Mouse (Mus musculus) midbrain, embryonic 13.5 days (tissue): ENCODE measurements around the gene Gm10401. TPM values are rescaled to one million over a fixed set of nuclear protein-coding genes. Genes with fewer than 3 reads are reported as not detected.

Source experiments
- ATAC-seq: fragments of 200-750 bp; cut with Nextera tagmentation; 2 replicates; pipeline ENCODE4 v1.8.0; 2017; ENCODE audit warnings: mild to moderate bottlenecking, moderate TSS enrichment, moderate library complexity
- H3K27ac ChIP-seq: fragments of 300-500 bp; sonication (generic); 2 replicates; pipeline ENCODE4 v1.5.1; 2015; ENCODE audit warnings: inconsistent platforms, mild to moderate bottlenecking, moderate library complexity
- H3K27me3 ChIP-seq: fragments of 300-500 bp; sonication (generic); 2 replicates; pipeline ENCODE4 v1.6.1; 2015; ENCODE audit warnings: mild to moderate bottlenecking, inconsistent platforms
- H3K36me3 ChIP-seq: fragments of 300-500 bp; sonication (generic); 2 replicates; pipeline ENCODE4 v1.6.1; 2015; ENCODE audit warnings: mild to moderate bottlenecking, inconsistent platforms
- H3K4me1 ChIP-seq: fragments of 300-500 bp; sonication (generic); replicated peaks from 2 replicates; pipeline ENCODE4 v1.6.1; 2015; ENCODE audit warnings: inconsistent platforms
- H3K4me2 ChIP-seq: fragments of 300-500 bp; sonication (generic); replicated peaks from 2 replicates; pipeline ENCODE4 v1.6.1; 2015; ENCODE audit warnings: moderate library complexity, mild to moderate bottlenecking, inconsistent platforms
- H3K4me3 ChIP-seq: fragments of 300-500 bp; sonication (generic); replicated peaks from 2 replicates; pipeline ENCODE4 v1.5.1; 2015; ENCODE audit warnings: mild to moderate bottlenecking, inconsistent platforms
- H3K9ac ChIP-seq: fragments of 300-500 bp; sonication (generic); replicated peaks from 2 replicates; pipeline ENCODE4 v1.6.1; 2015; ENCODE audit warnings: mild to moderate bottlenecking, inconsistent platforms
- H3K9me3 ChIP-seq: fragments of 300-500 bp; sonication (generic); 2 replicates; pipeline ENCODE4 v1.6.1; 2016; ENCODE audit warnings: mild to moderate bottlenecking, inconsistent platforms
- WGBS: fragments of 180-500 bp; shearing (Covaris S2); methylation state at CpG from one replicate; pipeline ENCODE4 v1.1.7; 2015; 5-methylcytosine and 5-hydroxymethylcytosine counted together
- polyA plus RNA-seq: library from polyadenylated mRNA; unstranded; fragments of >200 nt; fragmentation: Nextera tagmentation; extraction: Ambion mirVana; gene quantifications from 2 replicates; pipeline ENCODE4 v1.2.1, GENCODE M21; 2015

The Gm10401 gene
- 39.0 and 41.9 TPM in 2 replicates for polyA plus RNA-seq

DNA sequence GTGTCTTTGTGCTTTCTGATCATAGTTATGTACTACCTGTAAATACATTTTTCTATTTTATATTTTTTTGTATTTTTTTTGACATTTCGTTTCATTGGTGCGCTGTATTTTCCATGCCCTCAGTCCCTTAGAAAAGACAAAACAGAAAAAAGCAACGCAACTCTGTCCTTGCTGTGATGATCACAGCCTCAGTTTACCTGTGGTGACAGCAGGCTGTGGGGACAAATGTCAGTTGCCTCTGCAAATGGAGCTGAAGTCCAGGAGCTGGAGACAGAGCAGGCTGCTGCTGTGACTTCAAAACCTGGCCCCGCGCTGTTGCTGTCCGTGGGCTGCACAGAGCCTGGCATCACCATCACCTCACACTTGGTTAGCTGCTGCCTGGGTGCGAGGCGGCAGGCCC is at the start of gene Gm10401:
TSS of gene Gm10401 (minus strand) at position 101 of the 400 bp plus-strand sequence.
- no peak for ATAC-seq
- H3K36me3 ChIP-seq: peaks cover 70% of the 10 kb centered on the region
- WGBS: over 99% methylated on average over 8 of the region's 8 CpGs
- H3K4me2 ChIP-seq: no peak within 1 kb of the TSS
- no peaks in the 10 kb centered on the region for H3K9me3 ChIP-seq
- no peaks in the 10 kb centered on the region for H3K4me1 ChIP-seq
- H3K27ac ChIP-seq: no peak within 1 kb of the TSS
- no peaks in the 10 kb centered on the region for H3K27me3 ChIP-seq
- H3K9ac ChIP-seq: no peak within 1 kb of the TSS
- H3K4me3 ChIP-seq: no peak within 1 kb of the TSS

DNA sequence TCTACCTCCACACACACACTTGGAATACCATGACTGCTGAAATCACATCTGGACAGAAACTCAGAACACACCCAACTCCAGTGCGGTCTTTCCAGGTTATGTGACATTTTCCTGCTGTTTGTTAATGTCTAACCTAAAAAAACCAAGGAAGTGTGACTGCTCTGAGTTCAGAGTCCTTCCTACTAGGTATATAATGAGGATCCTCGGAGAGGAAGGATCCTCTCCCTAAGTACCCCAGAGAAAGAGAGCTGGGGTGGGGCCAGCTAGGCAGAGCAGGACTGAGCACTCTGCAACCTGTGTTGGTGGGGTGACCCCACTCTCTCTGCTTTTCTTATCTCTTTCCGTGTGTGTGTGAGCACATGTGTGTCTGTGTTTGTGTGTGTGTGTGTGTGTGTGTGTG is 49.3 kb upstream of the Gm10401 start:
- Histone ChIP-seq H3K4me1 (peaks cover 1% of the 10 kb centered on the region; the same call in 1 of the 2 replicates), H3K27ac (no peak overlapping the region), H3K36me3 (peaks cover 69% of the 10 kb centered on the region), H3K4me2 (no peak overlapping the region), H3K4me3 (no peak overlapping the region), H3K9ac (no peak overlapping the region), H3K9me3 (no peaks in the 10 kb centered on the region), H3K27me3 (no peaks in the 10 kb centered on the region)
- no peak for ATAC-seq
- WGBS: 92% methylated on average over 3 of the region's 3 CpGs

DNA sequence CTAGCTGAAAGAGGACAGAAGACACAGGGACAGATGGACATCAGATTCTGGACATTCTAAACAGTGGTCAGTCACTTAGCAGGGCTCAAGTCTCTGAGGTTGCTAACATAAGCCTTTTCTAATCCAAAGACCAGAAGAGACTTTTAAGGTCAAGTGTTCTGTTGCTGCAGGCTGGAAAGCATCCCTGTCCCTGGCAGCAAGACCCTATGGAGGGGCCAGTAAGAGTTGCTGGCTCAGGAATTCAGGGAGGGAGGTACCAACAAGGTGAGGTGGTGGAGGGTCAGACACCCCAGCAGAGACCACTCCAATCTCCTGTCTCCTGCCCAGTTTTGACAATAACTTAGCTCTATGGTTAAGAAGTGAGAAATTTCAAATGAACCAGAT is 48.6 kb upstream of the Gm10401 start:
- no peak overlapping the region for H3K27ac ChIP-seq
- H3K9me3 ChIP-seq: no peaks in the 10 kb centered on the region
- H3K4me3 ChIP-seq: no peak overlapping the region
- peaks cover 69% of the 10 kb centered on the region for H3K36me3 ChIP-seq
- no peak overlapping the region for H3K4me2 ChIP-seq
- ATAC-seq: no peak
- H3K9ac ChIP-seq: no peak overlapping the region
- no peaks in the 10 kb centered on the region for H3K27me3 ChIP-seq
- no peaks in the 10 kb centered on the region for H3K4me1 ChIP-seq

DNA sequence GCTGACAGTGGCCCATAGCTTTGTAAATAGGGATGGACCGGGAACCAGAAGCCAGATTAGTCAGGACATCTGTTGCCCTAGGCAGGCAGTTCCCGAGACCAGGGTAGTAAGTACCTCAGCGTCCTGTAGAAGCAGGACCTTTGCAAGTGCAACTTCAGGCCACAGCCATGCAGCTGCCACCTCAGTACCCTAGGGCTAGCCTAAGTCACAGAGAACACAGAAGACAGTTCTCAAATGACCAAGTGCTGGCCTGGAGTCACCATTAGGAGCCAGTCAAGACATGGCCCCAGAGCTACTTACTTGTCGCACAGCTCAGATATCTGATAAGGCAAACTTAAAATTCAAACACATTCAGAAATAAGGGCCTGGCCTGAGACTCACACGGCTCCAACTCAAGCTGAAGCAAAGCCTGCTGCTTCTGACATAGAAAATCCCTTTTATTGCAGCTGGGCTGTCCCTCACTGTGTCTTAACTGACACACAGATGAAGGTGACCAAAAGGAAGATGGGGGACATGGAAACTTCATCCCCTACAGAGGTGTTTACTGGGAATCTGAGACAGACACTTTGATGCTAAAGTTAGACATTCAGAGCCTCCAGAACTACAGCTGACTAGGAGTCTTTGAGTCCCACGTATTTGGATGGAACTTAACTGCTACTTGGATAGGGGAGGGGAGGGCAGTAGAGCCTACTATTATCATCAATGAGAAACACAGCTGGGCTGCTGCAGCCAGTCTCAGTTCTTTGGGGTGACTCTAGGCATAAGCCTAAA is 48.1 kb upstream of the Gm10401 start:
- Histone ChIP-seq H3K36me3 (peaks cover 69% of the 10 kb centered on the region), H3K27ac (no peak overlapping the region), H3K9me3 (no peaks in the 10 kb centered on the region), H3K9ac (no peak overlapping the region), H3K27me3 (no peaks in the 10 kb centered on the region), H3K4me3 (no peak overlapping the region), H3K4me2 (no peak overlapping the region), H3K4me1 (no peaks in the 10 kb centered on the region)
- no peak for ATAC-seq
- WGBS: 89% methylated on average over 6 of the region's 6 CpGs

- no peak overlapping the region for H3K9ac ChIP-seq
- H3K4me3 ChIP-seq: no peak overlapping the region
- no peaks in the 10 kb centered on the region for H3K9me3 ChIP-seq
- H3K36me3 ChIP-seq: peaks cover 63% of the 10 kb centered on the region
- H3K4me2 ChIP-seq: no peak overlapping the region
- H3K4me1 ChIP-seq: no peaks in the 10 kb centered on the region
- 79% methylated on average over 11 of the region's 11 CpGs for WGBS
- H3K27ac ChIP-seq: no peak overlapping the region
- H3K27me3 ChIP-seq: no peaks in the 10 kb centered on the region
- no peak for ATAC-seq
These were observed 47.3 kb upstream of the Gm10401 start for GRCm38 (mm10) chr5:115145253-115145968.

GRCm38 (mm10) chr5:115144471-115144870 is 46.4 kb upstream of the Gm10401 start:
- Histone ChIP-seq H3K4me2 (no peak overlapping the region), H3K4me3 (no peak overlapping the region), H3K27me3 (no peaks in the 10 kb centered on the region), H3K27ac (no peak overlapping the region), H3K9me3 (no peaks in the 10 kb centered on the region), H3K36me3 (peaks cover 53% of the 10 kb centered on the region), H3K9ac (no peak overlapping the region), H3K4me1 (no peaks in the 10 kb centered on the region)
- ATAC-seq: no peak
- WGBS: 66% methylated on average over 6 of the region's 6 CpGs

GRCm38 (mm10) chr5:115143552-115143951 is 45.5 kb upstream of the Gm10401 start:
- Histone ChIP-seq H3K9me3 (no peaks in the 10 kb centered on the region), H3K36me3 (peaks cover 46% of the 10 kb centered on the region), H3K4me2 (no peak overlapping the region), H3K27me3 (no peaks in the 10 kb centered on the region), H3K4me3 (no peak overlapping the region), H3K27ac (no peak overlapping the region), H3K9ac (0 out of 2 replicates have a peak overlapping the region, but pooled peaks have one; percentile 28), H3K4me1 (no peaks in the 10 kb centered on the region)
- ATAC-seq: no peak
- WGBS: 81% methylated on average over 10 of the region's 10 CpGs

DNA sequence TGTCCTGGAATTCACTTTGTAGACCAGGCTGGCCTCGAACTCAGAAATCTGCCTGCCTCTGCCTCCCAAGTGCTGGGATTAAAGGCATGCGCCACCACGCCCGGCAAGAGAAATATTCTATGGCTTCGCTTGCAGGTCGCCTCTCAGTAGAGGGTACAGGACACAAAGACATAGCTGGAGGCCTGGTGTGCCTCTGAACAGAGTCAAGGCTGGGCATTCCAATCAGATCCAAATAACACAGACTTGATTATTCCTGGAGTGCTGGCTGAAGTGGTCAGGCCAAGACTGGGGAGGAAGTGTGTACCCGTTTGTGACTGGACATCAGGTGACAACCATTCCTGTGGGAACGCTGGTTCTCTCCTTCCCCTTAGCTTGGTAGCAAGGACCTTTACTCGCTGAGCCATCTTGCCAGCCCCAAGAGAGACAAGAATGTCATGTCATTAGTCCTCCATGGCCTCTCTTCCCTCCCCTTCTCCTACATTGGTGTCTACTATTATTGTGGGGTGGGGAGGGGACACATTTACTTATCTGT is 44.1 kb upstream of the Gm10401 start:
- Histone ChIP-seq H3K9ac (no peak overlapping the region), H3K27me3 (no peaks in the 10 kb centered on the region), H3K4me2 (no peak overlapping the region), H3K4me3 (no peak overlapping the region), H3K9me3 (no peaks in the 10 kb centered on the region), H3K27ac (no peak overlapping the region), H3K36me3 (peaks cover 33% of the 10 kb centered on the region), H3K4me1 (no peaks in the 10 kb centered on the region)
- no peak for ATAC-seq
- 92% methylated on average over 9 of the region's 9 CpGs for whole genome bisulfite sequencing

GRCm38 (mm10) chr5:115140726-115141125 is 42.6 kb upstream of the Gm10401 start:
- H3K36me3 ChIP-seq: peaks cover 18% of the 10 kb centered on the region
- H3K4me3 ChIP-seq: no peak overlapping the region
- no peak overlapping the region for H3K9ac ChIP-seq
- WGBS: 82% methylated on average over 3 of the region's 3 CpGs
- H3K27ac ChIP-seq: no peak overlapping the region
- H3K9me3 ChIP-seq: no peaks in the 10 kb centered on the region
- H3K4me1 ChIP-seq: no peaks in the 10 kb centered on the region
- H3K4me2 ChIP-seq: no peak overlapping the region
- H3K27me3 ChIP-seq: no peaks in the 10 kb centered on the region
- no peak for ATAC-seq

- H3K9ac ChIP-seq: no peak overlapping the region
- 78% methylated on average over 4 of the region's 4 CpGs for WGBS
- no peaks in the 10 kb centered on the region for H3K9me3 ChIP-seq
- H3K36me3 ChIP-seq: 0 out of 2 replicates have a peak, but pooled peaks cover 2% of the 10 kb centered on the region
- H3K4me3 ChIP-seq: no peak overlapping the region
- no peaks in the 10 kb centered on the region for H3K27me3 ChIP-seq
- peaks cover 1% of the 10 kb centered on the region; the same call in 1 of the 2 replicates for H3K4me1 ChIP-seq
- H3K27ac ChIP-seq: no peak overlapping the region
- ATAC-seq: no peak
- H3K4me2 ChIP-seq: no peak overlapping the region
These were observed 41.0 kb upstream of the Gm10401 start for GRCm38 (mm10) chr5:115139124-115139523.

DNA sequence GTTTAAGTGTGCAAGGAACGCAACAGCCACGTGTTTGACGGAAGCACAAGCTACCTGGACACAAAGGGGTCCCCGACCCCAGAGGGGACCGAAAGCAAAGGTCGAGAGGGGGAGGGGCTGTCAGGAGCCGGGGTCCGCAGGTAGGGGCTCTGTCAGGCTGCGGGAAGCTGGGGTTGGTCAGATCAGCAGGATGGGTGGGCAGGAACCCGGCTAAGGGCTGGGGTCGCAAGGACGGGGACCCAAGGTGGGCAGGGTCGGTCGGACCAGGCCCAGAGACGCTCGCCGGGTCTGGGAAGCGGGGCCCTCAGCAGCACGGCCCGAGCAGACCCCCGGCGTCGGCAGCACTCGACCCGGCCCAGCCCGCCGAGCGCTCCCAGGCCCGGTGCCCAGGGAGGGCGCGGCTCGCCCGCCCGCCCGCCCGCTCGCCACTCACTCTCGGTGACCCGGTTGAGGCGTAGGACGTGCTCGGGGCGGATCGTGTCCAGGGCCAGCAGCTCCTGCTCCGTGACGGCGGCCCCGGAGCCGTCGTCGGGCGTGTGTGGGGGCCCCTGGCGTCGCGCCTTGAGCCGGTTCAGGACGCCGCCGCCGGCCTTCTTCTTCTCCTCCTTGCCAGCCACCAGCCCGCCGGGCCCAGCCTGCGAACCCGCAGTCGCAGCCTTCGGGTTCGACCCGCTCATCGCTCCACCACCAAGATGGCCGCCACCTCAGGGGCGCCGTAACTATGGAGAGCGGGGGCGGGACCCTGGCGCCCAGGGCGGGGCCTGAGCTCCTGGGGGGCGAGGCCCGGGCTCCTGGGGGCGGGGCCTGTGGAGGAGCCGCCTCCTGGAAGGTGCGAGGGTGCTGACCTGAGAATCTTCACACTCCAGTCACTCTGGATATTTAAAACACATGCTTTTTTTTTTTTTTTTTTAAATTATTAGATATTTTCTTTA is 36.4 kb upstream of the Gm10401 start, which contains the start of gene Unc119b:
TSS of gene Unc119b (minus strand) at position 742 of the 932 bp plus-strand sequence.
- H3K9ac ChIP-seq: peak within 1 kb of the TSS; percentile 92
- peak; percentile 94 for ATAC-seq
- under 1% methylated on average over 69 of the region's 81 CpGs for WGBS

More for the DNA sequence above, 36.4 kb upstream of the Gm10401 start, which contains the start of gene Unc119b:
- no peaks in the 10 kb centered on the region for H3K27me3 ChIP-seq
- H3K27ac ChIP-seq: peak within 1 kb of the TSS; percentile 74; the same call in 1 of the 2 replicates
- H3K4me3 ChIP-seq: peak within 1 kb of the TSS; percentile 88
- peak within 1 kb of the TSS; percentile 75 for H3K4me2 ChIP-seq
- peaks cover 11% of the 10 kb centered on the region for H3K36me3 ChIP-seq
- peaks cover 20% of the 10 kb centered on the region for H3K4me1 ChIP-seq
- H3K9me3 ChIP-seq: no peaks in the 10 kb centered on the region
